Mouse (Mus musculus) bone marrow macrophage, adult 2 months (primary cell): Measurements from ENCODE around the gene Pgm2l1.

Source experiments
- CTCF ChIP-seq: IDR thresholded peaks from 2 replicates; pipeline ENCODE4 v1.5.1; 2012; ENCODE audit warnings: low read depth, mild to moderate bottlenecking, low read length, moderate library complexity
- POLR2A ChIP-seq: IDR thresholded peaks from 2 replicates; pipeline ENCODE4 v1.6.1; 2012; ENCODE audit warnings: mild to moderate bottlenecking, low read depth, low read length, borderline replicate concordance

GRCm38 (mm10) chr7:100279803-100280202 lies 52.6 kb downstream of the Pgm2l1 start:
- TF ChIP-seq POLR2A: no peak
- TF ChIP-seq CTCF: no peak
